Mouse (Mus musculus) stomach, embryonic 15.5 days (tissue): ENCODE data around the gene Cdk1. TPM values are rescaled to one million over a fixed set of nuclear protein-coding genes. Genes with fewer than 3 reads are reported as not detected.

ENCODE experiments used
- ATAC-seq: fragments of 200-750 bp; cut with Nextera tagmentation; 2 replicates; pipeline ENCODE4 v1.8.0; 2017; ENCODE audit warnings: low read depth, moderate number of reproducible peaks, moderate TSS enrichment; ENCODE audit not compliant: insufficient read depth, low FRiP score
- H3K27ac ChIP-seq: fragments of 300-500 bp; sonication (generic); 2 replicates; pipeline ENCODE4 v1.5.1; 2015; ENCODE audit warnings: mild to moderate bottlenecking, inconsistent platforms
- H3K27me3 ChIP-seq: fragments of 300-500 bp; sonication (generic); replicated peaks from 2 replicates; pipeline ENCODE4 v1.6.1; 2015; ENCODE audit warnings: inconsistent platforms
- H3K36me3 ChIP-seq: fragments of 300-500 bp; sonication (generic); 2 replicates; pipeline ENCODE4 v1.6.1; 2015; ENCODE audit warnings: inconsistent platforms
- H3K4me1 ChIP-seq: fragments of 300-500 bp; sonication (generic); 2 replicates; pipeline ENCODE4 v1.6.1; 2015; ENCODE audit warnings: inconsistent platforms
- H3K4me2 ChIP-seq: fragments of 300-500 bp; sonication (generic); 2 replicates; pipeline ENCODE4 v1.6.1; 2015; ENCODE audit warnings: mild to moderate bottlenecking, inconsistent platforms
- H3K4me3 ChIP-seq: fragments of 300-500 bp; sonication (generic); replicated peaks from 2 replicates; pipeline ENCODE4 v1.5.1; 2015; ENCODE audit warnings: inconsistent platforms
- H3K9ac ChIP-seq: fragments of 300-500 bp; sonication (generic); 2 replicates; pipeline ENCODE4 v1.6.1; 2015; ENCODE audit warnings: inconsistent platforms
- H3K9me3 ChIP-seq: fragments of 300-500 bp; sonication (generic); 2 replicates; pipeline ENCODE4 v1.6.1; 2016; ENCODE audit warnings: inconsistent platforms
- WGBS: fragments of 180-500 bp; shearing (Covaris S2); methylation state at CpG from one replicate; pipeline ENCODE4 v1.1.7; 2015; 5-methylcytosine and 5-hydroxymethylcytosine counted together
- polyA plus RNA-seq: library from polyadenylated mRNA; unstranded; fragments of >200 nt; fragmentation: Nextera tagmentation; extraction: Ambion mirVana; gene quantifications from 2 replicates; pipeline ENCODE4 v1.2.1, GENCODE M21; 2015

Cdk1 gene
- polyA plus RNA-seq, 1 experiment from 2014 or later = 449 TPM

GRCm38 (mm10) chr10:69299985-69300384, 52.8 kb downstream of the Cdk1 start:
- Histone ChIP-seq H3K27me3 (no peaks in the 10 kb centered on the region), H3K4me3 (no peak overlapping the region), H3K9me3 (no peaks in the 10 kb centered on the region), H3K9ac (no peak overlapping the region), H3K4me2 (no peak overlapping the region), H3K36me3 (no peaks in the 10 kb centered on the region), H3K4me1 (0 out of 2 replicates have a peak, but pooled peaks cover under 1% of the 10 kb centered on the region), H3K27ac (no peak overlapping the region)
- no peak for ATAC-seq
- 77% methylated on average over 7 of the region's 7 CpGs for WGBS

- no peaks in the 10 kb centered on the region for H3K27me3 ChIP-seq
- ATAC-seq = no peak
- no peaks in the 10 kb centered on the region for H3K9me3 ChIP-seq
- H3K4me1 ChIP-seq = no peaks in the 10 kb centered on the region
- no peaks in the 10 kb centered on the region for H3K36me3 ChIP-seq
- H3K9ac ChIP-seq = no peak overlapping the region
- no peak overlapping the region for H3K27ac ChIP-seq
- no peak overlapping the region for H3K4me2 ChIP-seq
- H3K4me3 ChIP-seq = no peak overlapping the region
- WGBS = 86% methylated on average over 9 of the region's 9 CpGs
Observed at GRCm38 (mm10) chr10:69295919-69296318, 56.8 kb downstream of the Cdk1 start.

GRCm38 (mm10) chr10:69290736-69291135, 62.0 kb downstream of the Cdk1 start:
- no peak overlapping the region for H3K9ac ChIP-seq
- no peak overlapping the region for H3K4me3 ChIP-seq
- 0 out of 2 replicates have a peak, but pooled peaks cover 19% of the 10 kb centered on the region for H3K36me3 ChIP-seq
- no peak overlapping the region for H3K27ac ChIP-seq
- no peaks in the 10 kb centered on the region for H3K4me1 ChIP-seq
- no peaks in the 10 kb centered on the region for H3K27me3 ChIP-seq
- 93% methylated on average over 8 of the region's 8 CpGs for WGBS
- ATAC-seq = no peak
- H3K9me3 ChIP-seq = no peaks in the 10 kb centered on the region
- H3K4me2 ChIP-seq = no peak overlapping the region

GRCm38 (mm10) chr10:69288720-69289119, 64.0 kb downstream of the Cdk1 start:
- peaks cover 24% of the 10 kb centered on the region; the same call in 1 of the 2 replicates for H3K36me3 ChIP-seq
- no peak for ATAC-seq
- H3K4me2 ChIP-seq = no peak overlapping the region
- 86% methylated on average over 6 of the region's 6 CpGs for WGBS
- H3K27ac ChIP-seq = no peak overlapping the region
- H3K4me1 ChIP-seq = no peaks in the 10 kb centered on the region
- H3K9me3 ChIP-seq = no peaks in the 10 kb centered on the region
- H3K27me3 ChIP-seq = no peaks in the 10 kb centered on the region
- no peak overlapping the region for H3K9ac ChIP-seq
- H3K4me3 ChIP-seq = no peak overlapping the region

GRCm38 (mm10) chr10:69288086-69288485, 64.7 kb downstream of the Cdk1 start:
- ATAC-seq = no peak
- Histone ChIP-seq H3K9ac (no peak overlapping the region), H3K4me3 (no peak overlapping the region), H3K36me3 (peaks cover 24% of the 10 kb centered on the region; the same call in 1 of the 2 replicates), H3K4me1 (no peaks in the 10 kb centered on the region), H3K4me2 (no peak overlapping the region), H3K27me3 (no peaks in the 10 kb centered on the region), H3K9me3 (no peaks in the 10 kb centered on the region), H3K27ac (no peak overlapping the region)
- 87% methylated on average over 4 of the region's 4 CpGs for WGBS

GRCm38 (mm10) chr10:69286939-69287338, 65.8 kb downstream of the Cdk1 start:
- 93% methylated on average over 3 of the region's 3 CpGs for WGBS
- no peak overlapping the region for H3K27ac ChIP-seq
- ATAC-seq = no peak
- no peak overlapping the region for H3K9ac ChIP-seq
- H3K4me2 ChIP-seq = no peak overlapping the region
- H3K4me3 ChIP-seq = no peak overlapping the region
- H3K27me3 ChIP-seq = no peaks in the 10 kb centered on the region
- no peaks in the 10 kb centered on the region for H3K9me3 ChIP-seq
- no peaks in the 10 kb centered on the region for H3K4me1 ChIP-seq
- peaks cover 24% of the 10 kb centered on the region; the same call in 1 of the 2 replicates for H3K36me3 ChIP-seq

Other genes starting within 250 kb of the Cdk1 start
- gene Rhobtb1, start 201.5 kb downstream of the Cdk1 start, polyA plus RNA-seq = 28.6 and 33.0 TPM in 2 replicates
- 2.7 TPM in 2 replicates for gene A930033H14Rik, start 139.8 kb downstream of the Cdk1 start, polyA plus RNA-seq
- 33.0 and 33.1 TPM in 2 replicates for gene Ank3, start 45.8 kb upstream of the Cdk1 start, polyA plus RNA-seq